Mouse (Mus musculus) cerebellum, adult 11-12 months (tissue): ENCODE data around the gene Vezf1.

Experiments
- DNase-seq: peaks from one replicate; pipeline ENCODE4 v3.0.0; 2022

Gene Vezf1

GRCm38 (mm10) chr11:88054589-88054988 lies 13.5 kb upstream of the Vezf1 start:
- DNase-seq, result no peak

- DNase-seq, result no peak
These were observed 12.3 kb upstream of the Vezf1 start for GRCm38 (mm10) chr11:88055777-88056176.

- no peak for DNase-seq
These were observed 10.3 kb upstream of the Vezf1 start for GRCm38 (mm10) chr11:88057788-88058187.

GRCm38 (mm10) chr11:88059141-88059540 lies 8.9 kb upstream of the Vezf1 start:
- peak; percentile 53 for DNase-seq

GRCm38 (mm10) chr11:88061892-88062625 lies 6.0 kb upstream of the Vezf1 start:
- DNase-seq, result no peak

- DNase-seq, result no peak
These were observed 2.3 kb upstream of the Vezf1 start for GRCm38 (mm10) chr11:88065732-88066131.

GRCm38 (mm10) chr11:88067191-88067585 lies 891 bp upstream of the Vezf1 start:
- DNase-seq, result no peak

- peak; percentile 71 for DNase-seq
These were observed 549 bp downstream of the Vezf1 start for GRCm38 (mm10) chr11:88068411-88069245.

- DNase-seq, result no peak
These were observed 1.1 kb downstream of the Vezf1 start for GRCm38 (mm10) chr11:88069246-88069570.

- DNase-seq, result no peak
These were observed 2.3 kb downstream of the Vezf1 start for GRCm38 (mm10) chr11:88070392-88070791.

- DNase-seq, result no peak
These were observed 3.0 kb downstream of the Vezf1 start for GRCm38 (mm10) chr11:88071113-88071512.

- DNase-seq, result no peak
These were observed 5.3 kb downstream of the Vezf1 start for GRCm38 (mm10) chr11:88073343-88073875.

GRCm38 (mm10) chr11:88075701-88076100 lies 7.6 kb downstream of the Vezf1 start:
- no peak for DNase-seq

- no peak for DNase-seq
These were observed 8.3 kb downstream of the Vezf1 start for GRCm38 (mm10) chr11:88076394-88076793.

- no peak for DNase-seq
These were observed 15.6 kb downstream of the Vezf1 start for GRCm38 (mm10) chr11:88083699-88084098.

GRCm38 (mm10) chr11:88086737-88087627 lies 18.9 kb downstream of the Vezf1 start:
- DNase-seq, result peak; percentile 93

GRCm38 (mm10) chr11:88089150-88089549 lies 21.1 kb downstream of the Vezf1 start:
- no peak for DNase-seq

- no peak for DNase-seq
These were observed 22.2 kb downstream of the Vezf1 start for GRCm38 (mm10) chr11:88090293-88090692.

- no peak for DNase-seq
These were observed 23.9 kb downstream of the Vezf1 start for GRCm38 (mm10) chr11:88091949-88092348.

- no peak for DNase-seq
These were observed 29.1 kb downstream of the Vezf1 start for GRCm38 (mm10) chr11:88097173-88097572.

- DNase-seq, result no peak
These were observed 30.1 kb downstream of the Vezf1 start, which contains the start of gene Cuedc1 for GRCm38 (mm10) chr11:88098021-88098729. Gene Cuedc1, plus strand, starts transcription at chr11:88098058.
